Mouse (Mus musculus): ENCODE data around the gene Tmem88. TPM values are rescaled to one million over a fixed set of nuclear protein-coding genes. Genes with fewer than 3 reads are reported as not detected.
"Not testable (repeated sequence)": the region's sequence is repeated elsewhere in the genome, so short reads cannot be mapped to it uniquely, and the experiment has no call there.

The Tmem88 gene
- polyA plus RNA-seq, 1 experiment from 2014 or later: 47.7 TPM

DNA sequence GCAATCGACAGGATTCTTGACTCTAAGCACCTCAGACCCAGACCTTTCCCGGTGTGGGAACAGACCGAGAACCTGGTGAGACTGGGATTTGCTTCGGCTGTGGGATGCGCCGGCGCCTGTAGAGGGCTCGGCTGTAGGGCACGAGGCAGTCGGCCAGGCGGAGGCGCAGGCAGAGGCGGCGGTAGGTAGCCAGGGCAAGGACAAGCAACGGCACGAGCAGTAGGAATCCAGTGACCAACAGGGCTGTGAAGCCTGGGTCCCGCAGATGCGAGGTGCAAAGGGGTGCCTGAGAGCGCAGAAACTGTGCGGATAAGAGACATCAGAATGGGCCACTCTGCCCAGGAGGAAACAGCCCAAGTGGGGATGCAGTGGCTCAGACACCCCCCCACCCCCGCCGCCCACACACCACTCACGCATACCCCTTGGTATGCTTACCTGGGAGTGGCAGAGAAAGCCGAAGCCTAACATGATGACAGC lies 415 bp downstream of the Tmem88 start:
- Histone ChIP-seq H3K4me1 (ENCODE audit: insufficient read depth, low read length) (peaks cover 43% of the 10 kb centered on the region), H3K9ac (replicated peaks; ENCODE audit: low read length) (peak overlapping the region; percentile 98), H3K36me3 (ENCODE audit: insufficient read depth, low read length) (peaks cover 28% of the 10 kb centered on the region), H3K27ac (ENCODE audit: low read length) (peak overlapping the region; percentile 99), H3K9me3 (ENCODE audit: low read length) (no peaks in the 10 kb centered on the region), H3K27me3 (ENCODE audit: insufficient read depth, low read length) (no peaks in the 10 kb centered on the region), H3K4me3 (ENCODE audit: low read length) (peak overlapping the region; percentile 82), H3K4me2 (replicated peaks; ENCODE audit: low read depth, low read length) (peak overlapping the region; percentile 80)
- WGBS: 17% methylated on average over 24 of the region's 24 CpGs
- no peak for ATAC-seq (ENCODE audit: low FRiP score, low TSS enrichment)

DNA sequence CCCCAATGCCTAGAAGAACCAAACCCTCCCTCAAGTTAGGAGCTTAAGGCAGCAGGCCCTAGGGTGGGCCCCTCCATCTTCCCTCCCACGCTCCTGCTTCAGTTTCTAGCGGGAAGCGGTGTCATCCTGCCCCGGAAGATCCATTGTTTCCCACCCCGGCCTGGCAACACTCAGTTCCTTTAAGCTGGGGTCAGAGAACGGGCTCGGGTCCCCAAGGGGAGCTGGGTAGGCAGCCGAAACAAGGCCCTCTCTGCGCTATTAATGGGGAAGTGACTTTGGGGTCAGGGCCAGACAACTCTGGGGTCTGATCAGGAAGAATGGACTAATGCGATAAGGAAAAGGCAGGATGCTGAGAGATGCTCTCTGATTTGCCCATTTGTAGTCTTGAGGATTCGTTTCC lies 1.3 kb downstream of the Tmem88 start:
- Histone ChIP-seq H3K36me3 (ENCODE audit: insufficient read depth, low read length) (peaks cover 24% of the 10 kb centered on the region), H3K27ac (ENCODE audit: low read length) (peak overlapping the region; percentile 99), H3K27me3 (ENCODE audit: insufficient read depth, low read length) (no peaks in the 10 kb centered on the region), H3K4me3 (ENCODE audit: low read length) (peak overlapping the region; percentile 82), H3K4me2 (replicated peaks; ENCODE audit: low read depth, low read length) (peak overlapping the region; percentile 80), H3K9ac (replicated peaks; ENCODE audit: low read length) (peak overlapping the region; percentile 98), H3K4me1 (ENCODE audit: insufficient read depth, low read length) (peaks cover 43% of the 10 kb centered on the region), H3K9me3 (ENCODE audit: low read length) (no peaks in the 10 kb centered on the region)
- no peak for ATAC-seq (ENCODE audit: low FRiP score, low TSS enrichment)
- 28% methylated on average over 11 of the region's 11 CpGs for WGBS

GRCm38 (mm10) chr11:69395634-69396373 lies 2.2 kb downstream of the Tmem88 start:
- H3K27ac ChIP-seq (ENCODE audit: low read length): peak overlapping the region; percentile 99
- H3K4me1 ChIP-seq (ENCODE audit: insufficient read depth, low read length): peaks cover 43% of the 10 kb centered on the region
- H3K9me3 ChIP-seq (ENCODE audit: low read length): no peaks in the 10 kb centered on the region
- peak overlapping the region; percentile 82 for H3K4me3 ChIP-seq (ENCODE audit: low read length)
- peak overlapping the region; percentile 98 for H3K9ac ChIP-seq (replicated peaks; ENCODE audit: low read length)
- peak overlapping the region; percentile 80 for H3K4me2 ChIP-seq (replicated peaks; ENCODE audit: low read depth, low read length)
- no peaks in the 10 kb centered on the region for H3K27me3 ChIP-seq (ENCODE audit: insufficient read depth, low read length)
- peak; percentile 88 for ATAC-seq (ENCODE audit: low FRiP score, low TSS enrichment)
- peaks cover 16% of the 10 kb centered on the region for H3K36me3 ChIP-seq (ENCODE audit: insufficient read depth, low read length)
- under 1% methylated on average over 48 of the region's 48 CpGs for WGBS

- peak; percentile 70 for ATAC-seq (ENCODE audit: low FRiP score, low TSS enrichment)
- H3K4me1 ChIP-seq (ENCODE audit: insufficient read depth, low read length): peaks cover 43% of the 10 kb centered on the region
- peak within 1 kb of the TSS; percentile 99 for H3K27ac ChIP-seq (ENCODE audit: low read length)
- peaks cover 10% of the 10 kb centered on the region for H3K36me3 ChIP-seq (ENCODE audit: insufficient read depth, low read length)
- H3K9me3 ChIP-seq (ENCODE audit: low read length); H3K27me3 ChIP-seq (ENCODE audit: insufficient read depth, low read length): not testable (repeated sequence)
- under 1% methylated on average over 19 of the region's 24 CpGs for WGBS
- H3K4me3 ChIP-seq (ENCODE audit: low read length): peak within 1 kb of the TSS; percentile 82
- H3K9ac ChIP-seq (replicated peaks; ENCODE audit: low read length): peak within 1 kb of the TSS; percentile 98
- peak within 1 kb of the TSS; percentile 80 for H3K4me2 ChIP-seq (replicated peaks; ENCODE audit: low read depth, low read length)
These were observed 2.8 kb downstream of the Tmem88 start, which contains the start of the genes Naa38 and Cyb5d1 for GRCm38 (mm10) chr11:69395235-69395633. TSS of gene Naa38 (plus strand) at chr11:69395487. TSS of gene Cyb5d1 (minus strand) at chr11:69395631.

DNA sequence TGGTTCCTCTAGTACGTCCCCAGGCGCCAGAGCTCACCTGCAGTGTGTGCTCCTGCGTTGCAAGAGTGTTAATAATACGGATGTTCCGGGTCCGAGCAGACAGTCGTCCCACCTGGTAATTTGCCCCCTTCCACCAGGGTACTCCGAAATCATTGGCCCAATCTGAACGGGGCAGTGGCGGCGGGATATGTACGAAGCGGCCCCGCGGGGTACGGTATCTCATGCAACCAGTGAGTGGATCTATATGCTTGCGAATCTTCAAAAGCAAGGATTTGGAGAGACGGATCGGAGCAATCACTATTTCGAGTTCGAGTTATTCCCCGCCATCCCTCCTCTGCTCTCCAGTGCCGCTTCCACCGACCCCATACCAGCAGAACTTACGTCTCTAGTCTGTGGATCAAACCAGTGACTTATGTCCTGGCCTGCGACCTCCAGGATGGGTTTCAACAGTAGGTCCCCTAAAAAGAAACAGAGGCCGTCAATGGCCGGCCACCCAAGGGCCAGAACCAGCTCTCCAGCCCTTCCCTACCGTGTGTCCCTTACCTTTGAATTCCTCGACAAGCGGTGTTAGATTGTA lies 3.4 kb downstream of the Tmem88 start:
- not testable (repeated sequence) for H3K9me3 ChIP-seq (ENCODE audit: low read length); H3K36me3 ChIP-seq (ENCODE audit: insufficient read depth, low read length); H3K27me3 ChIP-seq (ENCODE audit: insufficient read depth, low read length)
- under 1% methylated on average over 31 of the region's 31 CpGs for WGBS
- peak overlapping the region; percentile 82 for H3K4me3 ChIP-seq (ENCODE audit: low read length)
- peak overlapping the region; percentile 80 for H3K4me2 ChIP-seq (replicated peaks; ENCODE audit: low read depth, low read length)
- peak overlapping the region; percentile 83 for H3K9ac ChIP-seq (replicated peaks; ENCODE audit: low read length)
- peaks cover 41% of the 10 kb centered on the region for H3K4me1 ChIP-seq (ENCODE audit: insufficient read depth, low read length)
- H3K27ac ChIP-seq (ENCODE audit: low read length): peak overlapping the region; percentile 99
- ATAC-seq (ENCODE audit: low FRiP score, low TSS enrichment): peak; percentile 4; the same call in 1 of the 2 replicates

GRCm38 (mm10) chr11:69390400-69391034 lies 7.5 kb downstream of the Tmem88 start:
- no peak for ATAC-seq (ENCODE audit: low FRiP score, low TSS enrichment)
- Histone ChIP-seq H3K4me3 (ENCODE audit: low read length) (no peak overlapping the region), H3K9me3 (ENCODE audit: low read length) (no peaks in the 10 kb centered on the region), H3K27ac (ENCODE audit: low read length) (no peak overlapping the region), H3K4me2 (replicated peaks; ENCODE audit: low read depth, low read length) (no peak overlapping the region), H3K9ac (replicated peaks; ENCODE audit: low read length) (no peak overlapping the region; the same call in 1 of the 2 replicates), H3K36me3 (ENCODE audit: insufficient read depth, low read length) (0 out of 2 replicates have a peak, but pooled peaks cover 2% of the 10 kb centered on the region), H3K4me1 (ENCODE audit: insufficient read depth, low read length) (peaks cover 8% of the 10 kb centered on the region; the same call in 1 of the 2 replicates), H3K27me3 (ENCODE audit: insufficient read depth, low read length) (no peaks in the 10 kb centered on the region)
- 47% methylated on average over 10 of the region's 10 CpGs for WGBS

DNA sequence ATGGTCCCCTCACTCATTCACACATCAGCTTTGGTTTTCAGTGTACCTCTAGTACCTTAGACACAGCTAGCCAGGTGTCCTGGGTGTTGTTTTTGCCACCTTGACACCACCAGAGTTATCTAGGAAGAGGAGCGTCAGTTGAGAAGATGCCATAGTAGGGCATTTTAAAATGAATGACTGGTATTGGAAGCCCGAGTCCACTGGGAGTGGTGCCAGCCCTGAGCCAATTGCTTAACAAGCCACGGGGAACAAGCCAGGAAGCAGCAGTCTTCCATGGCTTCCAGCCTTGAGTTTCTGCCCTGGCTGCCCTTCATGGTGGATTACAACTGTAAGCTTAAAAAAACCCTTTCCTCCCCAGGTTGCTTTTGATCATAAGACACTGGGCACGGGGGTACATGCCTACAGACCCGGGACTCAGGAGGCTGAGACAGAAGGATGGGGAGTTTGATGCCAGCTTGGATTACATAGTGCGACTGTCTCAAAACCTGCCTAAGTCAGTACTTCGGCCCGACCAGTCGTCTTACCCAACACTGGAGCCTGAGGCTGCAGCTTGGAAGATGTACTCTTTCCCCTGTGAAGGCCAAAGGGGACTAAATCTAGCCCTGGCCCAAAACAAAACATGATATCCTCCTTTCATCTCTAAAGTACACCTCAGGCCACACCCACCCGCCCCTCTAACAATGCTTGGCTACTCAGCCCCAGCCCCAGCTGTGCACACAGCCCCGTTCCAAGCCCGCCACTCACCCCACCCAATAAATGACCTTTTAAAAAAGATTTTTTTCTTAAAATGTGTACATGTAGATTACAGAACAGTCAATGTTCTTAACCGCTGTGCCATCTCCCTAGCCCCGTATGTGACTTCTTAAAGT lies 8.3 kb downstream of the Tmem88 start:
- no peak overlapping the region; the same call in 1 of the 2 replicates for H3K9ac ChIP-seq (replicated peaks; ENCODE audit: low read length)
- no peak for ATAC-seq (ENCODE audit: low FRiP score, low TSS enrichment)
- no peak overlapping the region for H3K4me3 ChIP-seq (ENCODE audit: low read length)
- H3K27me3 ChIP-seq (ENCODE audit: insufficient read depth, low read length): no peaks in the 10 kb centered on the region
- no peak overlapping the region for H3K27ac ChIP-seq (ENCODE audit: low read length)
- H3K4me2 ChIP-seq (replicated peaks; ENCODE audit: low read depth, low read length): no peak overlapping the region
- WGBS: 54% methylated on average over 14 of the region's 14 CpGs
- H3K4me1 ChIP-seq (ENCODE audit: insufficient read depth, low read length): peaks cover 8% of the 10 kb centered on the region; the same call in 1 of the 2 replicates
- 0 out of 2 replicates have a peak, but pooled peaks cover 2% of the 10 kb centered on the region for H3K36me3 ChIP-seq (ENCODE audit: insufficient read depth, low read length)
- H3K9me3 ChIP-seq (ENCODE audit: low read length): no peaks in the 10 kb centered on the region

DNA sequence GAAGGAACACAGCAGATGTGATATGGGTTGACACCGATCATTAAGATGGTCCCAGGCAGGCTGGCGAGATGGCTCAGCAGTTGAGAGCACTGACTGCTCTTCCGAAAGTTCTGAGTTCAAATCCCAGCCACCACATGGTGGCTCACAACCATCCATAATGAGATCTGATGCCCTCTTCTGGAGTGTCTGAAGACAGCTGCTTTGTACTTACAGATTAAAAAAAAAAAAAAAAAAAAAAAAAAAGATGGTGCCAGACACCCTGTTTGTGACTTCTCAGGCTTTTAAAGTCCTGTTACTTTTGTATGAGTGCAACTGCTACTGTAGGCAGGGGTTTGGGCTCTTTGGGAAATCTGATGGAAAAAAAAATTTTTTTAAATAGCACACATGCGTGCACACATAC lies 9.4 kb downstream of the Tmem88 start:
- no peak overlapping the region for H3K27ac ChIP-seq (ENCODE audit: low read length)
- H3K9ac ChIP-seq (replicated peaks; ENCODE audit: low read length): no peak overlapping the region
- no peaks in the 10 kb centered on the region for H3K9me3 ChIP-seq (ENCODE audit: low read length)
- WGBS: 94% methylated on average over 4 of the region's 4 CpGs
- no peak for ATAC-seq (ENCODE audit: low FRiP score, low TSS enrichment)
- 0 out of 2 replicates have a peak, but pooled peaks cover 2% of the 10 kb centered on the region for H3K36me3 ChIP-seq (ENCODE audit: insufficient read depth, low read length)
- no peaks in the 10 kb centered on the region for H3K27me3 ChIP-seq (ENCODE audit: insufficient read depth, low read length)
- no peak overlapping the region for H3K4me2 ChIP-seq (replicated peaks; ENCODE audit: low read depth, low read length)
- H3K4me3 ChIP-seq (ENCODE audit: low read length): no peak overlapping the region
- H3K4me1 ChIP-seq (ENCODE audit: insufficient read depth, low read length): 0 out of 2 replicates have a peak, but pooled peaks cover 5% of the 10 kb centered on the region

DNA sequence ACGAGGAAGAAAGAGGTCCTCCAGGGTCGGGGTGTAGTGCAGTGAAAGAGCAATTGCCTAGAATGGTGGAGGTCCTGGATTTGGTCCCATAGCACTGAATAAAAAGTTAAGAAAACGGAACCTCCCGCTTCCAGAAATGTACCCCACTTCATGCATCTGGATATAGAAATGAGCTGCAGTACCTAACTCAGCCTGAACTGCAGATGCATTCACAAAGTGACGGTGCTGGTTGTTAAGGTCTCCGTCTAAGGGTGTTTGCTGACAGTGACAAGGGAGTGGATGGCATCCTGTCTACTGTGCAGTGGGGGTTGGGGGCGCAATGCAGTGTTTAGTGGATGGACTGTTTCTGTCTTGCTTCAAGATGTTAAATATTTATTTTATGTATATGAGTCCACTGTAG lies 11.3 kb downstream of the Tmem88 start:
- Histone ChIP-seq H3K4me1 (ENCODE audit: insufficient read depth, low read length) (0 out of 2 replicates have a peak, but pooled peaks cover 5% of the 10 kb centered on the region), H3K9me3 (ENCODE audit: low read length) (no peaks in the 10 kb centered on the region), H3K4me3 (ENCODE audit: low read length) (no peak overlapping the region), H3K9ac (replicated peaks; ENCODE audit: low read length) (no peak overlapping the region), H3K27me3 (ENCODE audit: insufficient read depth, low read length) (no peaks in the 10 kb centered on the region), H3K27ac (ENCODE audit: low read length) (no peak overlapping the region), H3K36me3 (ENCODE audit: insufficient read depth, low read length) (no peaks in the 10 kb centered on the region), H3K4me2 (replicated peaks; ENCODE audit: low read depth, low read length) (no peak overlapping the region)
- no peak for ATAC-seq (ENCODE audit: low FRiP score, low TSS enrichment)
- 75% methylated on average over 7 of the region's 7 CpGs for WGBS

All from kidney, embryonic 16.5 days (tissue).